Mouse (Mus musculus) T-helper 2 cell (primary cell): ENCODE results near the gene Gm20388.
"Not testable (repeated sequence)": the region's sequence is repeated elsewhere in the genome, so short reads cannot be mapped to it uniquely, and the experiment has no call there.

Source experiments
- in situ Hi-C: fragments of 300-600 bp; cut with MboI, MseI; formaldehyde crosslinking; loops from one replicate; pipeline ENCODE4 v1.15.1; 2025; ENCODE audit warnings: high pct_unique_total_duplicates

Gm20388 gene

DNA sequence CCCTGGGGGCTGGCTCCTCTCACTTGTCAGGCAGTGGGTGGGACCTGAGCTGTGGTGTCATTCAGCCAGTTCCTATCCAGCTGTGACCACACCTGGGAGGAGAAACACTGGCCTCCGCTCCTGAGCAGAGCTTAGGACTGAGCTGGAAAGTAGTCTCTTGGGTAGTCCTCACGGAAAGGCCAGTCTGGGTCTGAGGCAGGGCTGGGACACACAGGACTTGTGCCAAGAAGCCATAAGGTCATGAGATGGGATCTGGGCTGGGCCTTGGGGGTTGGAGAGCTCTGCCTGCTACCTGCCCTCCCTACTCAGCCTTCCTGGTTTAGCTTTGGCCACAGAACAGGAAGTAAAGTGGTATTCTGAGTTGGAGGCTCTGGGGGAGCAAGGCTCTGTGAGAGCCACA is 2716.3 kb downstream of the Gm20388 start:
- in situ Hi-C loops, result no loop called here

DNA sequence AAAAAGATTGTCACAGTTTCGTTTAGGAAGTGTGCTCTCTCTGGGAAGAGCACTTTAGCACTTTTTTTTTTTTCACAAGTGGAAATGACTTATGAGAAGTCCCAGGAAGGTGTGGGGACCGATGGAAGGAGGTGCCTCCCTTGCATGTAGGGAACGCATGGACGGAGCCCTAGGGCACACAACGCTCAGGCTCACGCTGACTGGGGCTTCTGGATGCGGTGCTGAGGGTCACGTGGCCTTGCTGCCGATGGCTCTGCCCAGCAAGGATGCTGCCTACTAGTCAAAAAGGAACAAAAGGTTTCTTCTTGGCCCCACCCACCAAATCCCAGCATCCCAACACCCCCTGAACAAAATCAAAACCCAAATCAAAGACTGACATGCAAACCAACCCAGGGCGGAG is 2718.7 kb downstream of the Gm20388 start:
- in situ Hi-C loops, result no loop called here

DNA sequence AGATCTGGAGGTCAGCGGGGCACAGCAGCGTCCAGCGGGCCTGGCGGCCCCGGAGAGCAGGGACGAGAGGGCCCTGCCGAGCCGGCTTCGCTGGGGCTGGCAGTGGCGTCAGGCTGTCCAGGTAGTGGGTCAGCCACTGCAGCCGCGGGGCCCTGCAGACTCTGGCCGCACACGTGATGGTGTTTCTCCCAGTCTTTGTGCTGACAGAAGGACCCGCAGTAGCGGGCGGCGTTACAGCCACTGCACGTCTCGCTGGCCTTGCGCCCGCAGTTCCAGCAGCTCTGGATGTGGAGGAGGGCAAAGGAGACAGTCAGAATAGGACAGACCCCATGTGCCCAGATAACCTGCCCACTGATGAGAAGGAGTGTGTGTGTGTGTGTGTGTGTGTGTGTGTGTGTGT is 2720.1 kb downstream of the Gm20388 start:
- in situ Hi-C loops, result no loop called here

DNA sequence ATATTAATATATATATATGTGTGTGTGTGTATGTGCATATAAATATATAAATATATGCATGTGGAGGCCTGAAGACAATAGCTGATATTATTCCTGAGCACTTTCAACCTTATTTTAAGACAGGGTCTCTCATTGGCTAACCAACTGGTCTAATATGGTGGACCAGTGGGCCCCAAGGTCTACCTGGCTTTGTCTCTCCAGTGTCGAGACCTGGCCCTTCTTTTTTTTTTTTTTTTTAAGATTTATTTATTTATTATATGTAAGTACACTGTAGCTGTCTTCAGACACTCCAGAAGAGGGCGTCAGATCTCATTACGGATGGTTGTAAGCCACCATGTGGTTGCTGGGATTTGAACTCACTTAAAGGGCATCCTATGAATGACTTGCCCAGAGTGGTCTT is 2721.5 kb downstream of the Gm20388 start:
- in situ Hi-C loops, result not testable (repeated sequence)

DNA sequence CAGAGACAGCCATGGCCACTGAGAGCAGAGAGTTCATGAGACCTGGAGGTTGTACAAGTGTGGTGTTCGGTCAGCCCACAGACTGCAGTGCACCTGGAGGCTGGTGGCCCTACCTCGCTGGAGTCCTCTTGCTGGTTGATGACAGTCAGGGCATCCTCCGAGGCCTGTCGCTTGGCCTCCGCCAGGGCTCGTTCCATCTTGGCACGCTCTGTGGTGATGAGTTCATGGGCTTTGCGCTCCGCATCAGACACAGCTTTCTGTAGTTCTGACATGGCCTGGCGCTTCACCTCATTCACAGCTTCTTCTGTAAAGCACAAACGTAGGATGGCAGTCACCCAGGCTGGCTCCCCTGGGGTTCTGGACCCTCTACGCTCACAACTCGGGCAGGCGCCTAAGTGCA is 2722.6 kb downstream of the Gm20388 start:
- in situ Hi-C loops, result no loop called here

DNA sequence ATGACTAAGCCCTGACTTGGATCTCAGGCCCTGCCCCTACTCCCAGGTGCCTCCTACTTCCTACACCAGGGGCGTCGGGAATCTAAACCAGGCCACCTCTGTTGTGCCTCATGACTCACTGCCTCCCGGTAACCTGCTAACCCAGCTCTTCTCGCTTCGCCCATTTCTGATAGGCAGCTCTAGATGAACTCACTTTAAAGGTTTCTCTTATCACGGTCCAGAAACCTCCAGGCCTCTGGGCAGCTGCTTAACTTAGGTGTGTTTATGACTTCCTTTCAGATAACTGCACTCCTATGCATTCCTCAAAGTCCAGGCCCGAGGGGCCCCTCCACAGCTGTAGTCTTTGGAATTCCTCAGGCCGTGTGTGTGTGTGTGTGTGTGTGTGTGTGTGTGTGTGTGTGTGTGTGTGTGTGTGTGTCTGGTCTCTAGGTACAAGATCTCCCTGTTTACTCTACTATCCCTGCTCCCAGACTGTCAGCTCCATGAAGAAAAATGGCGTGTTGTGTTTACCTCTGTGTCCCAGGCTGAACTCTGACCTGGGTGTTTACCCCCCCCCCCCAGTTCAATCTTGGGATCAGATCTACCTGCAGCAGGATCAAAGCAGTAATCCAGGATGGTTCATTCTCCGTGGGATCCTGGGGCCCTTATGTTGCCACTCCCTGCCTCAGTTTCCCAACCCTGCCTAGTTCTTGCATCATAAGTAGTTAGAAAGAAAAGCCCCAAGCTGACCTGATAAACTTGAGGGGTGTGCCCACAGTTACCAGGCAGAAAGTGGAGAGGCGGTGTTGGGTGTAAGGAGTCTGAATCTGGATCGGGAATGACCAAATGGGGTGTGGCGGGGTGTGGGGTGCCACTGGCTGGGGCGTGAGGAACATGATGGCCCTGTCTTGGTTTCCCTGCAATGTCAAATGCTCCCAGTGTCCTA is 2725.5 kb downstream of the Gm20388 start:
- in situ Hi-C loops, result no loop called here

DNA sequence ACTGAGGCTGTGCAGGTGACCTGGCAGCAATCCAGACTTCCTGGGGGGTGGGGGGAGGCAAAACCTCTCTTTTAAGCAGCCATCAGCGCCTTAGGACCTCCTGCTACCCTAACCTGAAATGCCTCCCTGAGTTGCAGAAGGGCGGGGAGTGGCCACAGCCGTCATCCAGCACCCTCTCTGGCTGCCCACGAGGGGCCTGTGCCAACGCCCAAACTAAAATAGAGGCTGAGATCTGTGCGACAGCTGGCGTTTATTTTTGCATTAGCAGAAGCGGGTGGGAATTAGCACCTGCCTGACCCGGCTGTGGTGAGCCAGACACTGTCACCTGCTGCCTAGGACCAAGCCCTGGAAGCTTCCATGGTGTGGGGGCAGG is 2726.1 kb downstream of the Gm20388 start:
- in situ Hi-C loops, result no loop called here

DNA sequence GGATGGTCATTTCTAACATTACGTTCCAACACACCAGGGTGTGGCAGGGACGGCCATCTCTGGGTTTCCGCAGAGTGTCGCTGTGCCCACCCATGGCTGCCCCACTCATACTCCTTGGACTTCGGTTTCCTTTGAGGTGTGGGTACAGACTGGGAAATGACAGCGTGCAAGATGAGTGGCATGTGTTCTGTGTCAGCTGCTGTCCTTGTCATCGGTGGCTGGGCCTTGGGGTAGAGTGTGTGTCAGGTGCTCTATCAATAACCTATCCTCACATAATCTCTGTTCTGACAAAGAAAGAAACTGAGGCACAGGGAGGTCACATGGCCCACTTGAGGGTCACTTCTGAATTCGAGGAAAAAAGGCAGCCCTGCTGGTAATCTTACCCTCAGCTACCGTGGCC is 2726.6 kb downstream of the Gm20388 start:
- in situ Hi-C loops, result no loop called here

DNA sequence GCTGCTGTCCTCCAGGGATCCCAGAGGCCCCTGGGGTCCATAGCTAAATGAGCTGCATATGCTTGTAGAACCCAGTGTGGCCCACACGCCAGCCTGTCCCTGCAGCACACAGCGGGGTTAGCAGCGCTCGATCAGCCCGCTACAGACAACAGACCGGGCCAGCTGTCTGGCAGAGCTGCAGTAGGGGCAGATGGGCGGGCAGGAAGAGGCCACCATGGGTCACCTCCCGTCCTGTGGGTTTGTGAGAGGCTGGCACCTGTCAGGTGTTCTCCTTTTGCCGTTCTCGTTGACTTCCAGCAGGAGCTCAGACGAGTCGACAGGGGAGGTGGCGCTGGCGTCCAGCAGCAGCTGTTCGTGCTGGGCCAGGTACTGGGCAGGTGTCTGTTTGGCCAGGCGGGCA is 2728.0 kb downstream of the Gm20388 start:
- in situ Hi-C loops, result no loop called here

DNA sequence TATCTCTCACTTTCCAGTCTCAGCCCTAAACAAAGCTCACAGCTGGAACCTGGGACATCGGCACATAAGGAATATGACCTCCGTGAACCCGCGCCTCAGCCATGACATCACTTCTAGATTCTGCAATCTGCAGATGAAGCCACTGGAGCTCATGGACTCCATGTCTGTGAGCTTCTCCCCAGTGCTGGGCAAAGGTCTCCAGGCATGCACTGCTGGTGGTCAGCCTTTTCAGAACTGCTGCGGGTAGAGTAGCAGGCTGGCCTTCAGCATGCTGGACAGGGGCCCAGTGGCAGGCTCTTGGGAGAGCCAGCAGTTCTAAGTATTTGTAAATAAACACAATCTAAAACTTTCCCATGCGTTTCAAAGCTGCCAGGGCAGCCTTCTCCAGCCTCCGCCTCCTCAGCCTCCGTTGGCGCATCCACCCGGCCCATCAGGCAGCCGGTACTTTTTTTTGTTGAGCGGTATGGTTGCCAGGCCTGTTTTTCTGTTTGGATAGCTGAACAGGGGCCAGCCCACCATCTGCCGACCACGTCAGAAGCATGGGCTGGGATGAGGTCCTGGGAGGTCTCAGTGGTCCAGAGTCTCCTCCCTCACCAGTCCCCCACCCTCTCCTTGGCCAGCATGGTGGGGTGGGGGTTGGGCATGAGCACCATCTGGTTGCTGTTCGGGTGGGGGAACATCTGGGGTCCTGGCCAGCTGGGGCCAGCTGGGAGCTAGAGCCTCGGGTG is 2729.0 kb downstream of the Gm20388 start:
- in situ Hi-C loops, result no loop called here

DNA sequence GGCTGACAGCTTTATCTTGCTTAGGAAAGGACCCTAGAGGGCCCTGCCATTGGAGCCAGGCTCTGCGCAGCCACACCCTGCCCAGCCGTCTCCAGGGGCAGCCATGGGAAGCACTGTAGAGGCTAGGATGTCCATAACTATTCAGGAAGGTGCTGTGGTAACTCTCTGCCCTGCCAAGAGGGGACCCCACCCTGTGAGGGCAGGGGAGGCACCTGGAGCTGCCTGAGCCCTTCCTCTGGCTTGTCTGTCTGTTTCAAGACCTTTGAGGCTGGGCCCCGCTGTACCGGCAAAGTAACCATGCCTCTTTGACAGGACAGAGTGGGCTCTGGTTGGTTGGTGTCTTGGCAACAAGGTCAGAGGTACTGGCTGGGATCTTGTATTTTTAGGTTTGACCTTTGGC is 2730.2 kb downstream of the Gm20388 start:
- in situ Hi-C loops, result no loop called here

DNA sequence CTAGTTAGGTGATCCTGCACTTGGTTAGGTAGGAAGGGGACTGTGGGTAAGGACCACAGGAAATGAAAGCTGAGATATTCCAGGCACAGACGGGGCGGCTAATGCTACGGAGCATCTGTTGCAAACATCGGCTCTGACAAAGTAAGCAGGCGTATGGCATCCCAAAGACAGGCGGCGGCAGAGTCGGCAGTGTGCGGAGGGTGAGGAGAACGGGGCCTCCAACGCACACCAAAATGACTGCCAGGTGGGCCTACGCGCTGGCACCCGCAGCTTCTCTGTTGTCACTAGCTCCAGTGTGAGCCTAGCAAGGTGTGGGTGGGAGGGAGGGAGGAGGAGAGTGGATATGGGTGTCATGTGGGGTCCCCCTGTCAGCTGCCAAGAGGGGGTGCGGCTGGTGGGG is 2730.8 kb downstream of the Gm20388 start:
- in situ Hi-C loops, result no loop called here

DNA sequence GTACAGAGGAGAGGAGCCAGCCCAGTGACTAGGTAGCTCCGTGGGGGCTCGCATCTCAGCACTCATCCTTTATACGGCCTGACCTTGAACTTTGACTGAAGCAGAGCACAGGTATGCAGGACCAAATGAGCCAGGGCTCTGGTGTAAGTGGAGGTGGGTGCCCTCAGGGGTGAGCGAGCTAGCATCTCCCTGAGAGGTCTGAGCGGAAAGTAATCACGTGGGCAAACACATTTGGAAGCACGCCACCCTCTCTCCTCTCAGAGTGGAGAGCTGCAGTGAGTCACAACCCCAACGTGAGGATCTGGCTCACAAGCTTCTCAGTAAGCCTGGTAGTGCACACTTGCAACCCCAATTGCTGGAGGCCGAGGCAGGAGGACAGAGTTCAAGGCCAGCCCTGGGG is 2731.4 kb downstream of the Gm20388 start:
- in situ Hi-C loops, result no loop called here

DNA sequence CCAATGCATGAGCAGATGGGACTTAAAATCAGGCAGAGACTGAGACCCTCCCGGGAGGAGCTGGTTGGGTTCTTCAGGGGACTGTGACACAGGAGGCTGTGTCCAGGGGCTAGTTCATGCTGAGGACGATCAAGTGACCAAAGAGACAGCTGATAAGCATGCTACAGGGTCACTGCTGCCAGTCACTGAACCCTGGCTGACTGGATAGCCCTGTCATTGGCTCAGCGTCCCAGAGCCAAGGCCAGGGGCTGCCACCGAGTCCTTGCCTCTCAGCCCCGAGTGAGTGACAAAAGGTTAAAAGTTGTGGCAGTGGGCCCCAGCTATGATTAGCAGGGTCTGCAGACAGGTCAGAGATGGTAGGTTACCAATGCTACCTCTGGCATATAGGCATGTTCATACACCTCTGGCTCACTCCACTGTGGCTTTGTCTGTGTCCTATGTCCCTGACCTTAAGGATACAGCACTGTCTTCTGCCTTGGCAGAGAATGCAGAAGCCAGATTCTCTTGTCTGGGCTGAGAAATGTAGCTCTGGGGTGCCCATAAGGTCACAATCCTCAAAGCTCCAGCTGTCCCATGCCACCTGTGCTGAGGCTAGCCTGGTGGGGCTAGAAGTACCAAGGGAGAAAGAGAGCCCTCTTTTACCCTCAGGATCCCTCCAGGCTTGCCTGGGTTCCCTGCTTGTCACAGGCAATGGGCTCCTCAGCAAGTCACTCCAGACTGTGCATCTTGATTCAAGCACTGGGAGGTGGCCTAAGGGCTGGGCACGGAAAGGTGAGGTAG is 2733.7 kb downstream of the Gm20388 start:
- in situ Hi-C loops, result no loop called here

DNA sequence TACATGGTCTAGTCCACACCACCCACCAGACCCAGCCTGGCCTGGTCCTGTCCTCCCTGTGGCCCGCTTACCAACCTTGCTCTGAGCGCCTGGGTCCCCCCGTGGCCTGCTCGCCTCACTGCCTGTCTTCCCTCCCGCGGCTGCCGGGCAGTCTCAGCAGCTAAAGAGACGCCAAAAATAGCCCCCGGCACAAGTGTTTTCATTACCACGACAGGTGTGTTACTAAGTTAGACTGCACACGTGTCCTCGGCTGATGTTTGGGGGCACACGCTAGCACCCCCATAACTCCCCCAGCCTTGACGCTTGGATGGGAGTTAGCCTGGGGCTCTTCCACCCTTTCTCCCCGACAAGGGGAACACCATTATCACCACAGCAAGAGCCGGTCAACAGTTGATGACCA is 2735.7 kb downstream of the Gm20388 start:
- in situ Hi-C loops, result no loop called here

DNA sequence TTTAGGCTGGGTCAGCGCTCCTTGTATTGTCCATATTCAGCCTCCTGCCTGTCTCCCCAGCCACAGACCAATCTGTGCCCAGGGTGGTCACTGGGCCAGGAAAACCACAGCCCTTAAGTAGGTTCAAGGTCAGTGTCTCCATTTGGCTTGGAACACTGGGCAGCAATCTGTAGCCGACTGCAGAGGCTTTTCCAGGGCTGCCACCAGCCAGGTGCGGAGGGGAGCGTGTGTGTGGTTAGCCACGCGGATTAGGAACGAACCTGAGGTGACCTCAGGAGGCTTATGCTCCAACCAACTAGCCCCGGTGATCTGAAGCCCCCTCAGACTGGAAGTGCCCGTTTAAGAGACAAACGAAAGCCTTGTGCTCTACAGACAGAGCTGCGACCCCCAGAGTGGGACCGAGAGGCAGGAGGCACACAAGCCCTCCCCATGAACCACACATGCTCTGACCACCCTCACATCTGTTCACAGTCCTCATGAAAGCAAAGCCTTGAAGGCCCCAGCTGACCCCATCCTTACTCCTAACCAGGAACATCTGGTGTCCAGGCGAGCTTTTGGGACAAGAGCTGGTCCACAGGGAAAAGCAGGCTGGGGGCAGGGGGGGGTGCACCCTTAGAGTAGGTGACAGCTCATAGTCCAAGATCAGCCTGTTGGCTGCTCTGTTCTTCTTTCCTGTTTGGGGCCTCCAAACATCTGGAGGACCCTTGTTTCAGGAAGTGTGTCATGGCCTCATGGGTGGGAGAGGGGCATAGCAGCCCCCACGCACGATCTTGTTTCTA is 2737.7 kb downstream of the Gm20388 start:
- in situ Hi-C loops, result no loop called here

DNA sequence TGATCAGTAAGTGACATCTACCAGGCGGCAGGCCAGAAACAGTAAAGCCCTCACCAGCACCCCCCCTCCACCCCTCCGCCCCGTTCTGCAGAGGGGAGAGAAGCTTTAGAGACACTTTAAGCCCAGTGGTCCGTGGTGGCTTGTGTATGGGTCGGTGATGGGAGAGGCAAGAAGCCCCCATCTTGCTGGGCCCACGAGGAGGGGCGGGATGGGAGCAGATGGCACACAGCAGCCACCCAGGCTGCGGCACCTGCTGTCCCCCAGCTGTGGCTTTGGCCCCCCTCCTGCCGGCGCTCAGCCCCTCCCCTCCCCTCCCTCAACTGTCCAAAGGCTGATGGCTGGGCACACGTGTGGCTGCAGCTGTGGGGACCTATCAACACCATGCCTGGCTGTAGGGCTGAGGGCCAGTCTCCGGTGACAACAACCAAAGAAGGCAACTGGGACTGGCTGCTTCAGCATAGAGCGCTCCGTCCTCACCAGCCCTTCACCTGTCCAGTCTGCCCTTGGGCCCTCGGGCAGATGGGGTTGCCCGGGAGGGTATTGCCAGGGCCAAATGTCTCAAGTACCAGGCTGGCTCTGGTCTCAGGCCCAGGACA is 2740.8 kb downstream of the Gm20388 start:
- in situ Hi-C loops, result loop anchor here (10.0 kb wide), 1 partner anchor 1793 kb away; no protein-coding TSS in a partner anchor

DNA sequence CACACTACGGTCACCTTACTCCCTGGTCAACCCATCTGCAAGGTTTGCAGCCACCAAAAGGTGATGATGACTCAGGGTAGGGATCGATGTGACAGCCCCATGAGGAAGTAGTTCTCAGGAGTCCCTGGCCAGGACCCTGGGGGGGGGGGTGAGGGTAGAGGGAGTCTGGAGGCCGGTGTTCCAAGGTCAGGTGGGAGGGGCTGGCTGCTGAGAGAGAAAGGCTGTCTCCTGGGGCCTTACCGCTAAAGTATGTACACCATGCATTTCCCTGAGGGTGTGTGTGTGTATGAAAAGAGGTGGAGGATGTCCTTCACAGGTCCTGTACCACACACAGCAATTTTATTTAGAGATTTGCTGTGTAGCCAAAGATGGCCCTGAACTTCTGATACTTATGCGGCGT is 2742.0 kb downstream of the Gm20388 start:
- in situ Hi-C loops, result loop anchor here (10.0 kb wide), 1 partner anchor 1792 kb away; no protein-coding TSS in a partner anchor

DNA sequence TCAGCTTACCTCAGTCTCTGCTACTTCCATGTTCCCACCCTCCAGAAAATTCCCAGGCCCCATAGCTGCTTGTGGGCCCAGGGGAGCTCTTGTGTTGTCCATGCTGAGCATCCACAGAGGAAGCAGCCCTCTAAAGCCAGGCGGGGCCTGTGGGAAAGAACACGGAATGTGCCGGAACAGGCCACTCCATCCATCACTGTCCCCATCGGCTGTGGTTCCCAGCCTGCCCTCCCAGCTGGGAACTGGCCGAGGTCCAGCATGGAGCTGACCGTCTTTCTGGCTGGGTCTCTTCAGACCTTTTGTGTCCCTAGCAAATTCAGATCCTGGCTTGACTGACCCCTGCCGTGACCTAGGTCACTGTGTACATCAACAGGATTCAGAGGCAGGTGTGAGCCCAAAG is 2744.1 kb downstream of the Gm20388 start:
- in situ Hi-C loops, result loop anchor here (10.0 kb wide), 1 partner anchor 1790 kb away; no protein-coding TSS in a partner anchor

DNA sequence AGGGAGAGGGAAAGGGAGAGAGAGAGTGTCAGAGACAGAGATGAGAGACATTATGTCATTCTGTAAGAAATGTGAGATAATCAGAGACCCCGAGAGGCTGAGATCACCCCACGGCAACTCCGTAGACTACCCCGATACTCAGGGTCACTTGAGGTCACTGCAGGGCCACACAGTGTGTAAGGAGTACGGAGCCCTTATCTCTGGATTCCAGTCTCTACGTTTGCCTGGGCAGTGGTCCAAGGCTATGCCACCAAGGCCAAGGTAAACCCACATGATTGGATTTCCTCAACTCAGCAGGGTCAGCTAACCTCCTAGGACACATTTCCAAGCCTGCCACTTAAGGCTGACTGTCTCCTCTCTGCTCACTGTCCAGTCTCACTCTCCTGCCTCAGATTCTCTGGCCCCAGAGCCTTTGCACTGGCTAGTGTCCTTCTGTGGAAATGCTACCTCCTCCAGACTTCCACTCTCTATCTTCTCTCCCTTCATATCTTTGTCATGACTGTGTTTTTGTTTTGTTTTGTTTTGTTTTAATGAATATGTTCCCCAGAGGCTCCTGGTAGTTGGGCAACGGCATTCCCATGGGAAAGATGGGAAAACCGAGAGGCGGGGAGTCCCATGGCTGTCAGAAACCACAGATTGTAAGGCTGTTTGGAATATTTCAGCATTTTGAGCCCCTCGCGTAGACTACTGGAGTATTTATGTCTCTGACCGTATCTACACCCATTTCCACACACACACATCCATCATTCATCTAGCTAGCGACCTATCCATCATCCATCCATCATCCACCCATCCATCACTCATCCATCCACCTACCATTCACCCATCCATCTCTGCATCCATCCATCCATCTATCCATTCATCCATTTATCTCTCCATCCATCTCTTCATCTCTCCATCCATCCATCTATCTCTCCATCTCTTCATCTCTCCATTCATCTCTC is 2745.7 kb downstream of the Gm20388 start:
- in situ Hi-C loops, result loop anchor here (10.0 kb wide), 1 partner anchor 1788 kb away; no protein-coding TSS in a partner anchor
